Mouse (Mus musculus) layer of hippocampus, adult 2 months (tissue): ENCODE data around the gene Atp6ap1l. TPM values are rescaled to one million over a fixed set of nuclear protein-coding genes. Genes with fewer than 3 reads are reported as not detected.

Experiments
- DNase-seq, 2 experiments: peaks; one replicate each; pipeline ENCODE4 v3.0.0; 2022; ENCODE audit warnings: low spot score in 2 of 2
- H3K27ac ChIP-seq: fragments of 200-600 bp; 2 replicates; pipeline ENCODE4 v1.8.1; 2022
- H3K4me3 ChIP-seq: fragments of 200-600 bp; 2 replicates; pipeline ENCODE4 v1.8.1; 2022; ENCODE audit warnings: mild to moderate bottlenecking
- CTCF ChIP-seq: fragments of 200-600 bp; conservative IDR thresholded peaks from 2 replicates; pipeline ENCODE4 v1.8.1; 2022; ENCODE audit warnings: antibody characterized with exemption, mild to moderate bottlenecking, moderate library complexity
- total RNA-seq, 2 experiments: library from RNA; stranded (reverse); gene quantifications; 2 replicates each; pipeline ENCODE4 v1.2.3; 2021

The Atp6ap1l gene
- total RNA-seq, 2 experiments from 2014 or later: 3.1 TPM

GRCm38 (mm10) chr13:90914721-90915120 is 9.6 kb upstream of the Atp6ap1l start:
- no peak for DNase-seq
- Histone ChIP-seq H3K4me3 (no peak overlapping the region), H3K27ac (no peak overlapping the region)
- TF ChIP-seq CTCF: no peak

GRCm38 (mm10) chr13:90913675-90914192 is 8.6 kb upstream of the Atp6ap1l start:
- TF ChIP-seq CTCF: no peak
- peak overlapping the region; percentile 20; the same call in 1 of the 2 replicates for H3K4me3 ChIP-seq
- DNase-seq: no peak

DNA sequence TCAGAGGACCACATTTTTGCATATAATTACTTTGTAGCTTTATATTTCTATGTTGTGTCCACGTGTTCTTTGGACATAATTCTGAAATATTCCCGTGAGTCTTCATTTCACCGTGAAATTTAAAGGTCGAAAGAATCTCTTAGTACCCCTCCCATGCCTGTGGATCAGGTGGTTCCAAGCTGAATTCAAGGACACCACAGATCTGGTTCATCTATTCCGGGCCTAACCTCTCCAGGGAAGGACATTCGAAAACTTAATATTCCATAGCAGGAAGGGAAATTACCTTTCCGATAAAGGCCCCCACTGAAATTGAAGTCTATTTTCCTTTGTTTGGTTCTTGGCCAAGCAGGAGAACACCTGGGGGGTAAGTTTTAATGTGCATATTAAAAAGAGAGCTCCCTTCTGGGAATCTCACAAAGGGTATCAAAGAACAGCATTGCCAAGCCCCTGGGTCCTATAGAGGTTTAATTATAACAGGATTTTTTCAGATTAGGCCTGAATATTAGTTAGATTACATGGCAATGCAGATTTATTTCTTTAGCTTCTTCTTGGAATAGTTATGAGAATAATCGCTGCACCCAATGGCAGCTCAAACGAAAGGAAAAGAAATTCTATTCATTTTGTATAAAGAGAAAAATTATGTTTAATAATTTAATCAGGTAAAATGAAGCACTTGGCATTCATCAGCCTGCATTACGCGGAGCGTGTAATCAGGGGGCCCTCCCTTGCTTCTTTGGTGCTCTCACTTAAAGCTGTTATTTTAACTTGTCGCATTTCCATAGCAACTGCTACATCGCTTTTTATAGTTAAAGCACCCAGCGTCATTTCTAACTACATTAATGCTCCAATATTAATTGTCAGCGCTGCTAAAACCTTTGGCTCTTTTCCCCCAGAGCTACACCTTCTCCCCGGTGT is 7.9 kb upstream of the Atp6ap1l start:
- TF ChIP-seq CTCF: no peak
- H3K4me3 ChIP-seq: peak overlapping the region; percentile 20; the same call in 1 of the 2 replicates
- H3K27ac ChIP-seq: peak overlapping the region; percentile 73
- peak in 1 of 2 experiments; percentile 27 for DNase-seq

More at GRCm38 (mm10) chr13:90913675-90914192, 8.6 kb upstream of the Atp6ap1l start:
- H3K27ac ChIP-seq: peak overlapping the region; percentile 73

GRCm38 (mm10) chr13:90907376-90907775 is 2.2 kb upstream of the Atp6ap1l start:
- Histone ChIP-seq H3K27ac (no peak overlapping the region), H3K4me3 (no peak overlapping the region)
- no peak for DNase-seq
- TF ChIP-seq CTCF: no peak

DNA sequence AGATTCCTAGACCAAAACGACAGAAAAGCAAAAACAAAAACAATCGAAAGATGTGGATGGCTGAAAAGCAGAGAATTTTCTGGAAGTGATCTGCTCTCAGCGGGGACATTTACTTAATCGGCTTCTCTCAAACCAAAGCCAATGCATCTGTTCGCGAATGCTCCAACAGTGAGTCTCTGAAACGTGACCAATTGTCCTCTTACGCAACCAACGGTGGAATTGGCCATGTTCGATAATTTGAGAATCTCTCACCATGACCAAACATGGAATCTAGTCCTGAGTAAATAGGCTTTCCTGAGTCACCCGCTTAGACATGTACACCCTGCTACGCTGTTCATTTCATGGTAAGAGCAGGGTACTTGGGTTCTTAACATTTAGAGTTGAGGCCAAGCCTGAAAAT is 8.3 kb downstream of the Atp6ap1l start:
- H3K4me3 ChIP-seq: no peak overlapping the region

GRCm38 (mm10) chr13:90896098-90896497 is 9.1 kb downstream of the Atp6ap1l start:
- Histone ChIP-seq H3K4me3 (no peak overlapping the region), H3K27ac (peak overlapping the region; percentile 36; the same call in 1 of the 2 replicates)
- no peak for TF ChIP-seq CTCF
- DNase-seq: peak; percentile 38

More for the DNA sequence above, 8.3 kb downstream of the Atp6ap1l start:
- no peak for DNase-seq
- peak overlapping the region; percentile 36; the same call in 1 of the 2 replicates for H3K27ac ChIP-seq
- TF ChIP-seq CTCF: no peak

DNA sequence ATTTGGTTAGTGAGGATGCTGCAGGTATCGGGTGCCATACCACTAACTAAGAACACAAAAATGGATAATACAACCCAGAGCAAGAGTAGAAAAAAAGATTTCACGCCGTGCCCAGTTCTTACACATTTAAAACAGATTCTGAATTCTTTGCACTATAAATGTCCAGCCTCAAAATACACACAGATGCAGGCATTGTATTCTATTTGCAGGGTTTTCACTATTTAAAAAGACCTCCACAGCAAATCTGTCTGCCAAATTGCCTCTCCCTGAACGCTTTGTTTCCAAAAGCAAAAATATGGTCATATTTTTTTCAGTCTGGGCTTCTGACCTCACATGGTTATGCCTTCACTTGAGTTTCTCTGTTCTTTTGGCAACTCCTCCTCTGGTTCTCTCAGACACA is 10.3 kb downstream of the Atp6ap1l start:
- H3K27ac ChIP-seq: no peak overlapping the region
- H3K4me3 ChIP-seq: no peak overlapping the region
- TF ChIP-seq CTCF: no peak
- no peak for DNase-seq

DNA sequence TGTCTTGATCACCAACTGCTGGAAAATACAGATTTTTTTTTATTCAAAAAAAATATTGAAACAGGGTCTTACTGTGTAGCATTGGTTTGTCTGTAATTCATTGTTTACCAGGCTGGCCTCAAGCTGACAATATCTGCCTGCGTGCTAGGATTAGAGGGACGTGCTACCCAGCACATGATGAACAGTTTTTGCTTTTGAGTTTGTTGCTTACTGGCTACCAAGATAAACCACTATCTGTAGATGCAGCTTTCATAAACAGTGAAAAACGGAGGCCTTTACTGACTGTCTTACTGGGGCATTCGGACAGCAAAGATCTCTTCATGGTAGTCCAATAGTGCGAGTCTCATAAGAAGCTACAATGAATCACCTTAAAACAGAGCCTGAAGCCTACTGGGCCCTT is 15.0 kb downstream of the Atp6ap1l start:
- H3K27ac ChIP-seq: no peak overlapping the region
- no peak for DNase-seq
- TF ChIP-seq CTCF: no peak
- no peak overlapping the region for H3K4me3 ChIP-seq

- TF ChIP-seq CTCF: peak; percentile 92
- peak; percentile 60 to 82 for DNase-seq
- Histone ChIP-seq H3K4me3 (peak overlapping the region; percentile 49), H3K27ac (peak overlapping the region; percentile 18; the same call in 1 of the 2 replicates)
These were observed 18.6 kb downstream of the Atp6ap1l start for GRCm38 (mm10) chr13:90886568-90886983.

GRCm38 (mm10) chr13:90885856-90886532 is 19.2 kb downstream of the Atp6ap1l start:
- Histone ChIP-seq H3K4me3 (peak overlapping the region; percentile 49), H3K27ac (peak overlapping the region; percentile 18; the same call in 1 of the 2 replicates)
- TF ChIP-seq CTCF: no peak
- no peak for DNase-seq

DNA sequence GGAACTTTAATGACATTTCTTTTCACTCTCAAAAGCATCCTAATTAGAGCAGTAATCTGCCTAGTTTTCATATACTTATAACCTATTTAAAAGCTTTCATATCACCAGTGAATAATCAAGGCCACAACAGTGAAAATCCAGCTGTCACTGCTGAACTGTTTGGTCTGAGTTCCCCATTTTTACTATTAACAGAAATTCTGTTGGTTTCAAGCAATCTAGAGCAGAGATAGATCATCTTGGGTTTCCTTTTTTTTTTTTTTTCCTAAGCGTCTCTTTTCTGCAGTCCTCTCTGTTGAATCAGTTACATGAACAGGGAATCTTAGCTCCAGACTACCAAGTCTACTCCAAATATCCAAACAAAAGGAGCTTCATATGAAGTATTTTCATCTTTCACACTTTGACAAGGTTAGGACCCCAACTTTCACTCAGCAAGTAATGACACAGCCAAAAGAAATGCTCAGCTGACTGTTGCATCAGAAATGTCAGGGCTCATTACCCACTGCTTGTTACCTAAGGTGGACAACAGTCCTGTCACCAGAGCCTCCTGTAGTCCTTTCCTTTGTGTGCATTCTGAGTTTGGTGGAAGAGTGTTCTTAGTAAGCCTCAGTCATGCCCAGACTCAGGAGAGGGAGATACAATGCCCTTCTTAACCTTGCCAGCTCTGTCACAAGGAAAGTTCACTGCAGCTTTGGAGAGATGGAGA is 23.3 kb downstream of the Atp6ap1l start:
- TF ChIP-seq CTCF: no peak
- no peak for DNase-seq

DNA sequence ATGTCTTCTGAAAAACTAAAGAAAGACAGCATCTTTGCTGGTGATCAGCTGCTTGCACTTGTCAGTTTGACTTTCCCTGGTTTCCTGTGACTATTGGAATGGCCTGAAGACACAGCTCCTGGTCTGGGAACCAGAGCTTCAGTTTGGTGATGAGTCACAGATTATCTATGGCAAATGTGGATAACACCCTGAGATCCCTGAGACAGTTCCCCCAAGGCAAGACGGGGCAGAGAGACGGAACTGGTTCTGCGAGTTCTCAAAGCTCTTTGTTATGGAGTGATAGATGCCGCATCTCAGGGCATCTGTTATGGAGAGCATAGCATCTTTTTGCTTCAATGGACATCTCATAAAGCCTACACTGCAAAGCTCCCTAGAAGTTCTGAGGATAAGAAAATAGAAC is 33.6 kb downstream of the Atp6ap1l start:
- no peak for DNase-seq
- H3K4me3 ChIP-seq: no peak overlapping the region
- no peak overlapping the region for H3K27ac ChIP-seq
- TF ChIP-seq CTCF: no peak

More for the DNA sequence above, 23.3 kb downstream of the Atp6ap1l start:
- Histone ChIP-seq H3K4me3 (no peak overlapping the region), H3K27ac (no peak overlapping the region)
